Comparison of ENCODE assay signal across 8 mouse cellular contexts in genomic region chr5:71700468-71701272, GRCm38 (mm10). TPM values are rescaled to one million over a fixed set of nuclear protein-coding genes. Genes with fewer than 3 reads are reported as not detected.
A peak's percentile ranks its signal among the peaks of the same experiment; 100 is the strongest.
DNase-seq lines count a peak whose midpoint lies in the region; ATAC-seq lines count a peak whose summit lies in the region.

No protein-coding gene starts in this region.

- peak; percentile 7 for DNase-seq in thymus, postnatal 4 days
- no peak for DNase-seq in thymus, postnatal 25 days
- peak; percentile 24 to 27 for DNase-seq in heart, postnatal 10 days
- DNase-seq in layer of hippocampus, adult 18-20 months (ENCODE audit: low spot score in 2 of 2): peak; percentile 63 to 78
- peak; percentile 26 for DNase-seq in ovary, postnatal 10 days (ENCODE audit: low spot score)
- DNase-seq in natural killer cell, adult 2 months (ENCODE audit: low spot score in 2 of 2): no peak

- peak overlapping the region; percentile 94 for H3K4me2 ChIP-seq in forebrain, embryonic 12.5 days
- peak overlapping the region; percentile 41 for H3K4me2 ChIP-seq in liver, embryonic 16.5 days (ENCODE audit: low read depth, low read length)

- under 1% methylated on average over 46 of the region's 46 CpGs for WGBS in forebrain, embryonic 12.5 days
- under 1% methylated on average over 46 of the region's 46 CpGs for WGBS in liver, embryonic 16.5 days (ENCODE audit: insufficient replicate concordance)

- ATAC-seq in forebrain, embryonic 12.5 days (ENCODE audit: low FRiP score): peak; percentile 93
- ATAC-seq in liver, embryonic 16.5 days (ENCODE audit: low read depth): no peak

- H3K4me3 ChIP-seq in forebrain, embryonic 12.5 days (replicated peaks): peak overlapping the region; percentile 53
- H3K4me3 ChIP-seq in liver, embryonic 16.5 days (ENCODE audit: low read depth, low read length): peak overlapping the region; percentile 29; the same call in 1 of the 2 replicates

- peak overlapping the region; percentile 51 for H3K9ac ChIP-seq in forebrain, embryonic 12.5 days
- no peak overlapping the region for H3K9ac ChIP-seq in liver, embryonic 16.5 days (ENCODE audit: low read depth, low read length)

- H3K4me1 ChIP-seq in forebrain, embryonic 12.5 days: peaks cover 4% of the 10 kb centered on the region; the same call in 1 of the 2 replicates
- no peaks in the 10 kb centered on the region for H3K4me1 ChIP-seq in liver, embryonic 16.5 days (ENCODE audit: control insufficient read depth, low read depth, low read length)

- H3K27ac ChIP-seq in forebrain, embryonic 12.5 days: no peak overlapping the region
- no peak overlapping the region for H3K27ac ChIP-seq in liver, embryonic 16.5 days (ENCODE audit: low read length)

- intact Hi-C loops in heart, postnatal 10 days (cut with DNase I): loop anchor here (2.0 kb wide), 1 partner anchor 198 kb away; no protein-coding TSS in a partner anchor

- no peaks in the 10 kb centered on the region for H3K36me3 ChIP-seq in forebrain, embryonic 12.5 days (replicated peaks)
- no peaks in the 10 kb centered on the region for H3K36me3 ChIP-seq in liver, embryonic 16.5 days (ENCODE audit: control insufficient read depth, insufficient read depth)

- H3K9me3 ChIP-seq in forebrain, embryonic 12.5 days: no peaks in the 10 kb centered on the region
- H3K9me3 ChIP-seq in liver, embryonic 16.5 days (replicated peaks; ENCODE audit: control insufficient read depth, low read length): no peaks in the 10 kb centered on the region

- H3K27me3 ChIP-seq in forebrain, embryonic 12.5 days: peaks cover 4% of the 10 kb centered on the region; the same call in 1 of the 2 replicates
- H3K27me3 ChIP-seq in liver, embryonic 16.5 days (ENCODE audit: control insufficient read depth, insufficient read depth, low read depth, low read length): peaks cover 15% of the 10 kb centered on the region

RNA-seq across cellular contexts. Expression of gene Gabra4, which starts 42.6 kb away (rescaled TPM):
- 3.7 and 4.5 TPM in 2 replicates for polyA plus RNA-seq in forebrain, embryonic 12.5 days (2016; fragmentation: Nextera tagmentation; extraction: Ambion mirVana)
- under 1 TPM in 1 of 2 experiments, not detected in 1; 0.17 TPM for total RNA-seq in heart, postnatal 10 days (2021)
- total RNA-seq in layer of hippocampus, adult 18-20 months (2021): 10 to 100 TPM; 82.2 to 86.3 TPM
- polyA plus RNA-seq in liver, embryonic 16.5 days (2015; fragmentation: Nextera tagmentation; extraction: Ambion mirVana): 0.05 and 0.11 TPM in 2 replicates

RNA-seq across cellular contexts. Expression of gene Gabrb1, which starts 42.8 kb away (rescaled TPM):
- polyA plus RNA-seq in forebrain, embryonic 12.5 days (2016; fragmentation: Nextera tagmentation; extraction: Ambion mirVana): 1.6 and 2.0 TPM in 2 replicates
- total RNA-seq in heart, postnatal 10 days (2021): under 1 TPM; 0.02 to 0.05 TPM
- total RNA-seq in layer of hippocampus, adult 18-20 months (2021): 100 to 1,000 TPM; 130 to 132 TPM
- polyA plus RNA-seq in liver, embryonic 16.5 days (2015; fragmentation: Nextera tagmentation; extraction: Ambion mirVana): 0.01 and 0.07 TPM in 2 replicates

Comparison
In these comparisons a context has a peak if more than half of its experiments do, and no peak if none do; other contexts are left out.
1. DNase-seq: peak in thymus, postnatal 4 days (single experiment), heart, postnatal 10 days (2 of 2), layer of hippocampus, adult 18-20 months (2 of 2) and ovary, postnatal 10 days (single experiment); none in thymus, postnatal 25 days (single experiment) and natural killer cell, adult 2 months (0 of 2).
2. RNA of gene Gabra4, which starts 42.6 kb away (total RNA-seq): 82.2 to 86.3 TPM in layer of hippocampus, adult 18-20 months; 0.17 TPM in heart, postnatal 10 days; every median in the first group is over 10 times any median in the second.
3. RNA of gene Gabrb1, which starts 42.8 kb away (total RNA-seq): 130 to 132 TPM in layer of hippocampus, adult 18-20 months; 0.02 to 0.05 TPM in heart, postnatal 10 days; every median in the first group is over 100 times any median in the second.